Mouse (Mus musculus) ovary, postnatal 14 days (tissue): Measurements from ENCODE around the gene Cox5b.
"Not testable (repeated sequence)": the region's sequence is repeated elsewhere in the genome, so short reads cannot be mapped to it uniquely, and the experiment has no call there.

Experiments used
- DNase-seq: peaks from one replicate; pipeline ENCODE4 v3.0.0; 2022; ENCODE audit warnings: low spot score

Gene Cox5b

DNA sequence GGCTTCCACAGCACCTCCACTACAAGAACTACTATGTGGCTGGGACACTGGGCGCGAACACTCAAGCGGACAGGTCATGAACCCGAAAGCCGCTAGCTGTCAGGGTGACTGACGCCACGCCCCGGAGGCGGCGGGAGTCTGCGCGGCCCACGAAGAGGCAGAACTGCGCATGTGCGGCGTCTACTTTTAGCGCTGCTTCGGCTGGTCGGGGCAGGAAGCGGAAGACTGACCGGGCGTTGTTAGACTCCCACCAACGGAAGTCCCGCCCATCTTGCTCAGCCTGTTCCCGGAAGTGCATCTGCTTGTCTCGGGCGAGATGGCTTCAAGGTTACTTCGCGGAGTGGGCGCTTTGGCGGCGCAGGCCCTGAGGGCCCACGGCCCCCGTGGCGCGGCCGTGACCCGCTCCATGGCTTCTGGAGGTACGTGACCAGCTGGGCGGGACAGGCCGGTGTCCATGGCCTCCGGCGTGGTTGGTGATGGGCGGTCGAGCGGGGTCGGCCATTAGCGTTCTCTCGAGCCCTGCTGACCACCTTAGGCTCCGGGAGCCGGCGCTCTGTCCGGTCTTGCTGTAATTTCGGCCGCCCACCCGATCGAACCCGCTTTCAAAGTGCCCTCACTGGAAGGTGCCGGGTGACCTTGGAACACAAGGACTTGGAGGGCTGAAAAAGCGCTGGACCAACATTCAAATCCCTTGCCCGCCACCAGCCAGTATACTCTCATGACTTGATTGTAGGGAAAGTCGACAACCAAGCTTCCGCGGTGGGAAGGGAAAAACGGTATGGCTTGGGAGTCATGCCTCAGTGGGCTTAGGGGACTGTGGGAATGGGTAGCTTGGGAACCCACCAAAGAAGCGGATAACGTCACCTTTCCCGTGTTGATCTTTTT lies at the start of gene Cox5b:
Gene Cox5b (plus strand): TSS at position 179 of the 885 bp plus-strand sequence.
- DNase-seq, result peak; percentile 89

GRCm38 (mm10) chr1:36643957-36644614 lies 47.2 kb upstream of the Cox5b start:
- no peak for DNase-seq

DNA sequence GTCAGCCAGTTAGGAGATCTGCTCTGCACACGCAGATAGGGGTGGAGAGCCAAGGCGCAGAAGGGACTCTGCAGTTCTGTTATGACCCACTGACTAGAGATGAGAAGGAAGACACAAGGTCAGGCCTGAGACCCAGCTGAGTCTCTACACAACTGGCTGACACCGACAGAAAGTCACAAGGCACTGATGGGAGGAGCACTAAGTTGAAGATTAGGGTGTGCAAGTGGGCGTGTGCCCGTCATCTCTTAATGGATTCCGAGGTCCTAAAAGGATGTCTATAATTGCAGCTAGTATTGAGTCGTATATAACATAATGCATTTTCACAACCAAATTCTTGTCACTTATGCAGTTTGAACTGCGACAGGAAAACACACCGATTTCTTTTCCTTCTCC lies 46.6 kb upstream of the Cox5b start:
- no peak for DNase-seq

DNA sequence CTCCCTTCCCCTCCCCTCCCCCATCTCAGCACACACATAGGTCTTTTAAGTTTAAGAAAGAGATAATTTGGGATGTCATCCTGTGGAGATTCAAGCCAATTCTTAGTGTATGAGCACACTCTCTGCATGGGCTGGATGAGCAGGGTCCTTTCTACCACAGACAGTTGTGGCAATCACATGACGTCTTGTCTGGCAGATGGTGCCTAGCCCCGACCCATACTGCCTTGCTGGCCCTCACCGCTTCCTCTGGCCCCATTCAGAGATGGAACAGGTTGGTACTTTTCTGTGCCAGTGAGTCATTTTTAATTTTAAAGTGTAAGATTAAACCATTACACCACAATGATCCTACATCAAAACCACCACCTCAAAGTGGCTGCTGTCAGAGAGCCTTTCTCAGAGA lies 45.0 kb upstream of the Cox5b start:
- no peak for DNase-seq

DNA sequence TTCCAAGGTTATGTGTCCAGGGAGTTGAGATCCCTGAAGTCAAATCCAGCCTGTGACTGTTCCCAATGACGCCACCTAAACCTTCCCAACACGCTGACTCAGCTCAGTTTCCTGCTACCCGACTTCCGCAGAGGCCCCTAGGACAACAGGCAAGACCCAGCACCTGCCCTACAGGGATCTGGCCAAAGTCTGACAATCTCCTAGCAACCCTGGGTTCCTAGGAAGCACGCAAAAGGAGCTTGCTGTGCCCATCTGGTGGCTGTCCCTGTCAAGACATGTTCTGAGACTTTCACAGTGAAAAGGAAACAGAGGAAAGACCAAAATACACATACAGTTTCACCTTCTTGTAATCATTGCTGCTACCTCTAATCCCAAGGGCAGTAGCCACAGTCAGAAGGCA lies 43.6 kb upstream of the Cox5b start:
- DNase-seq, result no peak

GRCm38 (mm10) chr1:36655039-36655438 lies 36.2 kb upstream of the Cox5b start:
- DNase-seq, result no peak

GRCm38 (mm10) chr1:36656233-36656632 lies 35.0 kb upstream of the Cox5b start:
- DNase-seq, result no peak

DNA sequence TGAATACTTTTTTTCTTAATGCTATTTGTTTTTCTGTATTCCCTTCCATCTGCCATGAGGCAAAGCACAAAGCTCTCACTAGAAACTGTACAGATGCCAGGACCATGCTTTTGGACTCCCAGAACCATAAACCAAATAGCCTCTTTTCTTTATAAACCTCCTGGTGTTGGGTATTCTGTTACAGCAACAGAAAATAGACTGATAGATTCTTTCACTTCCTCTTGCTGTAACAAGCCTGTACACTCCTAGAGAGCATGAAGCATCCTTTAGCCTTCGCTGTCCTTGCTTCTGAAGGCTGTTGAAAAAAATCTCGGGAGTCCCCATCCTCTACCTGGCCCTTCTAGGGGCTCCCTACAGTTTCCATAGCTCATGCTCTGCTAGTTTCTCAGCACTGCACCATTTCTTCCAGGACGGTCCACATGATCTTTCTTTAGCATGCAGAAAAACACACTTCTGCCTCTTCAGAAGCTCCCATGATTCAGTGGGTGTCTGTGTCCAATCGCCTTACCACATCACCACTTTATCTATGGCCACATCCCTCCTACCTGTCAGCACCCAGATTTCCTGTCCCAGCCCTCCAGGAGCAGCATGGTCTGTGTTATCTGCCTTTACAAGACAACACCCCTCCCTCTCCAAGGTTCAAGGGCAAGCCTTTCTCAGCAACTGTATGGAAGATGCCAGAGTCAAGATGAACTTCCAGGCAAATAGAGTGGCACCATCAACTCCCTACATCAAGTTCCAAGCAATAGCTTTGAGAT lies 33.4 kb upstream of the Cox5b start:
- no peak for DNase-seq

GRCm38 (mm10) chr1:36658621-36659399 lies 32.4 kb upstream of the Cox5b start:
- no peak for DNase-seq

- no peak for DNase-seq
Observed at GRCm38 (mm10) chr1:36664457-36664856, 26.8 kb upstream of the Cox5b start.

DNA sequence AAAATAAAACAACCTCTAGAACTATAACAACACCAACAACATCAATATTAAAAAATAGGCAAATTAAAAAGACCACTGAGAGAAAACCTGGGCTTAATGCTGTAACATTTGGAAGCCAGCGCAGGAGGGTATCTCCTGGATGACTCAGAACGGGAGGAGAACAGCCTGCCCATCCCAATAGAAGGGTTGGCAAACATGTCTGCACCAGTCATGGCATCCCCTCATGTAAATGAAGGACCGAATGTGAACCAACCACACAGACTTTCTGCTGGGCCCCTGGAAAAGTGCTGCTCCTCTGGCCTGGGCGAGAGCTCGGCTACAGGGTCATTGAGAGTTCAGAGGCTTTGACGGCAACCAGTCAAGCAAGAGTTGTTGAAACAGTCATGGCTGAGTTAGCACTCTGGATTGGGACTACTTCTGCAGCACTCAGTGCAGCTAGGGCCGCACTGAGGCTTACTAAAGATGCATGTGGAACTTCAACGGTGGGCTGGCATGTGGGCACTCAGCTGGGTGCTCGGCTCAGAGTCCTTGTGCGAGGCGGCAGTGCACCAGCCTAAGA lies 26.0 kb upstream of the Cox5b start:
- no peak for DNase-seq

DNA sequence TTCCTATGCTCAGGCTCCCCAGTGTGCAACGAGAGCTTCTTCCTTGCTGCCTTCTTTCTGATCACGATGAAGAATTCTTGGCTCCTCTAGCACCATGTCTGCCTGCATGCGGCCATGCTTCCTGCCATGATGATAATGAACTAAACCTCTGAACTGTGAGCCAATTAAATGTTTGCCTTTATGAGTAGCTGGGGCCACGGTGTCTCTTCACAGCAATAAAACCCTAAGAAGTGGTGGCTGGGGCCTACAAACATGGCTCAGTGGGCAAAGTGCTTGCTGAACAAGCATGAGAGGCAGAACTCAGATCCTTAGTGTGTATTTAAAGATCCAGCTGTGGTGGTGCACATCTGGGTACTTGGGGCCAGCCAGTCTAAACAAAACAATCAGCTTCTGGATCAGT lies 25.3 kb upstream of the Cox5b start:
- no peak for DNase-seq

DNA sequence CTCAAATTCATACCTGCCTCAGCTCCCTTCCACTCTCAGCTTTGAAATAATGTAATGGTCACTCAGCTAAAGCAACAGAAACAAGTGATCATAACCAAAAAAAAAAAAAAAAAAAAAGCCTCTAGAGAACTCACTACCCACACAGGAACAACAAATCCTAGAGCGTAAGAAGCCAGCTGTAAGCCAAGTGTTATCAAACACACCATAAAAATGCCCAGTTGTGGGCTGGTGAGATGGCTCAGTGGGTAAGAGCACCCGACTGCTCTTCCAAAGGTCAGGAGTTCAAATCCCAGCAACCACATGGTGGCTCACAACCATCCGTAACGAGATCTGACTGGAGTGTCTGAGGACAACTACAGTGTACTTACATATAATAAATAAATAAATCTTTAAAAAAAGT lies 23.2 kb upstream of the Cox5b start:
- not testable (repeated sequence) for DNase-seq

DNA sequence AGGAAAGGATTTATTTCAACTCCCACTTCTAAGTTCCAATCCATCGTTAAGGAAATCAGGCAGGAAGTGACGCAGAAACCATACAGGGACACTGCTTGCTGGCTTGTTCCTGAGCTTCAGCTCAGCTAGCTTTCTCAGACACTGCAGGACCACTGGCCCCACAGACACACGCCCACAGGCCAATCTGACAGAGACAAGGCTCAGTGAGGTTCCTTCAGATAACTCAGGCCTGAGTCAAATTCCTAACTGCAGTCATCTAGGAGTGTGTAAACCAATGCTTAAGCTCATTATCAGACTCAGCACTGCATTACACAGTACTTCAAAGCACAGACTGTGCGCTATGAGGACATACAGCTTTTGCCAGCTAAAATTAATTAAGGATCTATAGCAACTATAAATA lies 21.0 kb upstream of the Cox5b start:
- no peak for DNase-seq

DNA sequence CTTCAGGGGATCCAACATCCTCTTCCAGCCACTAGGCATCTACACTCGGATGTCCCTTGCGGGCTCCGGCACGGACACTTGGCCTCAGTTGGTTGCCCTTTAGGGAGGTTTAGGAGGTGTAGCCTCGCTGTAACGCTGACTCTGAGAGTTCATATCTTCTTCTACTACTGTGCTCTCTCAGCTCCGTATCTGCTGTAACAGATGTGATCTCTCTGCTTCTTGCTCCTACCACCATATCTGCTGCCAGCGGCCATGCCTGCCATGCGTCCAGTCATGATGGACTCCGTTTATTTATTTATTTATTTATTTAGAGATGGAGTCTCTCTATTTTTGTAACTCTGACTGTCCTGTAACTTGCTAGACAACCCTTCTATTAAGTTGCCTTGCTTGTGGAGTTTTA lies 20.0 kb upstream of the Cox5b start:
- DNase-seq, result no peak

DNA sequence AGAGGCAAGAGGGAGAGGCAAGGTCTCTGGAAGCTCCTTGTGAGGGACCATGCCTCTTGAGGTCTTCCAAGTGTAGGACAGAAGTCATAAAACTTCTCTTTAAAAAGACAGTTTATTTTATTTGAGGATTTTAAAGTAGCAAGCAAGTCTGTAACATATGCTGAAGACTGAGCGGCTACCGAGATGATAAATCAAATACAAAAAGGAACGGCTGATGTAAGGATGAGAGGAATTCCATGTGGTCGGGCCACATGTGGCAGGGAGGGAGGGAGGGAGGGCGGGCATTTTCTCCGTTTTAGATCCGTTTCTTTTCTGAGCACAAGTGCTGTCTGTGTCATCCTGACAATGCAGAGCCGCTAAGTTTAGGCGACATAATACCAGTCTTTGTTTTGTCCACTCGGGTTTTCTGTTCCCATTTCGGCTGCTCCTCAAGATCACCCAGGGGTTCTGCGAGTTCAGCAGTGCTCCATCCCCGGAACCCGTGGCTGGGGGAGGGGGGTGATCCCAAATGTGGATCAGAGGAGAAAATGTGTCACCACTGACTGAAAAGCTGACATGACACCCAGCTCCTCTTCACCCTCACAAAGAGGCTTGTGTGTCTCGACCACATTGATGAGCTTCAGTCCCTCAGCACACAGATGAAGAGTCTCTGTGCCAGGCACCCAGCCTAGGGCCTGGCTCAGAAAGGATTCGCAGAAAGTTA lies 18.4 kb upstream of the Cox5b start:
- DNase-seq, result no peak

GRCm38 (mm10) chr1:36674936-36675335 lies 16.3 kb upstream of the Cox5b start:
- DNase-seq, result no peak

- no peak for DNase-seq
Observed at GRCm38 (mm10) chr1:36680893-36681292, 10.4 kb upstream of the Cox5b start.

DNA sequence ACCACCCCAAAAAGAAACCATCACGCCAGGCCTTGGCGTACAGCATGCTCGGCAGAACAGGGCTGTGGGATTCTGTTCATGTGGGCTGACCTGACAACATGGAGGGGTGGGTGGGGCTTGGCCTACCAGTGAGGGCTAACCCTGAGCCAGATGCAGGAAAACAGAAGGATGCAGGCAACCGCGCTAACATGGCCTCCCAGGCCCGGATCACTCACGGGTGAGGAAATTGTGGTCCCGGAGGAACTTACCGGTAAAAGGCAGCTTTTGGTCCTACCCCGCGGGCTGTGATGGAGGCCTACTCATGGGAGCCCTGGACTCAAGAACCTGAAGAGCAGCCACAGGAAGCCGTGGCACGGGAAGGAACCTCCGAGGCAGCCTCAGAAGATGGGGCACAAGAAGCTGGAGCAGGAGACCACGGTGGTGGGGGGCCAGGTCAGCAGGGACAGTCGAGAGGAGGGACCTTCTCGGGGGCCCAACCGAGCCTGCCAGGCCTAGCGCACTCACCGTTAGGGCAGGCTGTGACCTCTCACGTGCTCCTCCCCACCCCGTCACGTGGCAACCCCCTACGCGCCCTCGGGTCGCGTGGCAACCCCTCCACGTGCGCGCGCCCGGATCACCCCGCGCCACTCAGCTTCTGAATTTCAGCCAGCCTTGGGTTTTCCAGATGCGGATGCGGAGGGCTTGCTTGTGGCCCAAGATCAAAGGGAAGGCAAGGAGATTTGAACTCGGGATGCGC lies 8.5 kb upstream of the Cox5b start, which contains the start of gene Fam178b:
Gene Fam178b (minus strand): TSS at position 564 of the 736 bp plus-strand sequence.
- DNase-seq, result no peak

GRCm38 (mm10) chr1:36683810-36684467 lies 7.3 kb upstream of the Cox5b start:
- DNase-seq, result peak; percentile 70
